10 mouse cellular contexts compared by ENCODE assay signal in the genomic region with DNA sequence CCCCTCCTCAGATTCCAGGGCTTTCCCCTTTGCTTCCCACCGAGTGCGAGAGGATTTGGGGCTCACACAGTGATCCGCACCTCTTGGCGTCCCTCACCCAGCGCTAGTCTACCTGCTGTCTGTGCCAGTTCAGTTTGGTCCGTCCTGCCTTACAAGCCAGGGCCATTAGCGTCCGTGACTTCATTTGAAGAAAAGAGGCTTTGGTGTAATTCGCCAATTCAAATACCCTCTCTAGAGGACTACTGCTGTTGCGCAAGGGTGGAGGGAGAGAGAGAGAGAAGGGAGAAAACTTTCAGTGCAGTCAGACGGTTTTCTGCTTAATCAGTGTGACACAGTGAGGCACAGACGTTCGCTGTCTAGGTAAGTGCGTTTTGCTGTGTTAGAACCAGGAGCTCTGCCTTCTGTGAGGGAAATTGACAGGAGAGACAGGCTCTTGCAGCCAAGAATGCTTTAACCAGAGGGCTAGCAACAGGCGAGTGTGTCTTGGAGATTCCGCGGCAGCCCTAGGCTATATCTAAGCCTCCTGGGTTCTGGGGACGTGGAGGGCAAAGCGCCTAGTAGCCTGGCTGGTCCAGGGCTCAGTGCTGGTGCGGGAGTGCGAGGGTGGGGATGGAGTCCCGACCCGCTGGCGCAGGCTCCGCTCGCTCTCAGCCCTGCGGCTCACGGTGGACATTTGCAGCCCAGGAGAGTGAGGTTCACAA. TPM values are rescaled to one million over a fixed set of nuclear protein-coding genes. Genes with fewer than 3 reads are reported as not detected.
DNase-seq lines count a peak whose midpoint lies in the region; ATAC-seq lines count a peak whose summit lies in the region.
"Had no signal": no experiment of that assay in that cellular context is flagged by ENCODE, and none has a peak within 500 bp of the region (broad histone marks: within the 10 kb centered on the region; RNA-seq: fewer than 3 reads in every experiment).

No protein-coding gene starts in this region.

- WGBS in heart, embryonic 14.5 days = under 1% methylated on average over 28 of the region's 28 CpGs
- WGBS in hindbrain, embryonic 15.5 days = under 1% methylated on average over 28 of the region's 28 CpGs
- WGBS in liver, embryonic 12.5 days (ENCODE audit: insufficient replicate concordance) = 2% methylated on average over 28 of the region's 28 CpGs

- no peak for DNase-seq in heart, adult 18-20 months
- DNase-seq in NIH3T3 (ENCODE audit: low read depth) = peak; percentile 5
- peak; percentile 70 for DNase-seq in embryo, embryonic 11 days
- DNase-seq in right cerebral cortex, adult 2 months (ENCODE audit: low spot score in 2 of 2) = peak; percentile 57 to 61
- DNase-seq in gastrocnemius, postnatal 10 days = no peak

- H3K4me2 ChIP-seq in heart, embryonic 14.5 days (ENCODE audit: low read length) = peak overlapping the region; percentile 93
- peak overlapping the region; percentile 83 for H3K4me2 ChIP-seq in hindbrain, embryonic 15.5 days
- H3K4me2 ChIP-seq in liver, embryonic 12.5 days = peak overlapping the region; percentile 56

- peaks cover 0 to 5% of the 10 kb centered on the region in 2 experiments; a peak in 1 of 4 replicates for H3K4me1 ChIP-seq in heart, embryonic 14.5 days (ENCODE audit: control insufficient read depth in 2 of 2, insufficient read depth in 2 of 2, low read length in 2 of 2)
- peaks cover 10% of the 10 kb centered on the region; the same call in 1 of the 2 replicates for H3K4me1 ChIP-seq in hindbrain, embryonic 15.5 days (replicated peaks)
- H3K4me1 ChIP-seq in liver, embryonic 12.5 days = no peaks in the 10 kb centered on the region

- H3K36me3 ChIP-seq in heart, embryonic 14.5 days (ENCODE audit: control insufficient read depth, insufficient read depth, low read length) = no peaks in the 10 kb centered on the region
- H3K36me3 ChIP-seq in hindbrain, embryonic 15.5 days = no peaks in the 10 kb centered on the region
- H3K36me3 ChIP-seq in liver, embryonic 12.5 days = no peaks in the 10 kb centered on the region

- H3K9ac ChIP-seq in heart, embryonic 14.5 days (ENCODE audit: low read length) = peak overlapping the region; percentile 48
- peak overlapping the region; percentile 61 for H3K9ac ChIP-seq in hindbrain, embryonic 15.5 days
- no peak overlapping the region for H3K9ac ChIP-seq in liver, embryonic 12.5 days

- H3K4me3 ChIP-seq in heart, embryonic 14.5 days (ENCODE audit: control insufficient read depth in 1 of 2, insufficient read depth in 1 of 2, low read depth in 1 of 2, low read length in 2 of 2) = peak overlapping the region; percentile 47 to 51
- peak overlapping the region; percentile 63 for H3K4me3 ChIP-seq in hindbrain, embryonic 15.5 days
- peak overlapping the region; percentile 34 for H3K4me3 ChIP-seq in liver, embryonic 12.5 days

- H3K27ac ChIP-seq in heart, embryonic 14.5 days (replicated peaks in 1 of 2; ENCODE audit: control insufficient read depth in 1 of 2, insufficient read depth in 1 of 2, low read depth in 2 of 2, low read length in 2 of 2) = no peak overlapping the region
- H3K27ac ChIP-seq in hindbrain, embryonic 15.5 days (replicated peaks) = peak overlapping the region; percentile 86
- H3K27ac ChIP-seq in liver, embryonic 12.5 days = no peak overlapping the region

- no peak for ATAC-seq in heart, embryonic 14.5 days (ENCODE audit: insufficient number of reproducible peaks, insufficient read depth, low FRiP score, low read depth)
- ATAC-seq in hindbrain, embryonic 15.5 days (ENCODE audit: low FRiP score, low read depth) = peak; percentile 85
- ATAC-seq in liver, embryonic 12.5 days = 0 out of 2 replicates have a peak, but pooled peaks have one; percentile 37
- ATAC-seq: Patski had no signal

- H3K27me3 ChIP-seq in heart, embryonic 14.5 days (ENCODE audit: control insufficient read depth, insufficient read depth, low read length) = peaks cover 31% of the 10 kb centered on the region
- peaks cover 5% of the 10 kb centered on the region; the same call in 1 of the 2 replicates for H3K27me3 ChIP-seq in hindbrain, embryonic 15.5 days
- H3K27me3 ChIP-seq in liver, embryonic 12.5 days (replicated peaks) = peaks cover 41% of the 10 kb centered on the region

- no peaks in the 10 kb centered on the region for H3K9me3 ChIP-seq in heart, embryonic 14.5 days (ENCODE audit: control insufficient read depth, low read length)
- H3K9me3 ChIP-seq in hindbrain, embryonic 15.5 days = no peaks in the 10 kb centered on the region
- H3K9me3 ChIP-seq in liver, embryonic 12.5 days (replicated peaks) = no peaks in the 10 kb centered on the region

RNA-seq across cellular contexts. Expression of a gene that starts 3.0 kb away (rescaled TPM):
- polyA plus RNA-seq in heart, embryonic 14.5 days (2014; fragmentation: Nextera tagmentation; extraction: Ambion mirVana) = 0.11 TPM in 1 of 2 replicates, not detected in the other
- total RNA-seq in heart, adult 18-20 months (2021) = not detected
- 33.1 and 39.3 TPM in 2 replicates for polyA plus RNA-seq in hindbrain, embryonic 15.5 days (2015; fragmentation: Nextera tagmentation; extraction: Ambion mirVana)
- polyA plus RNA-seq in liver, embryonic 12.5 days (2016; fragmentation: Nextera tagmentation; extraction: Ambion mirVana) = 0.19 TPM in 1 of 2 replicates, not detected in the other
- total RNA-seq in gastrocnemius, postnatal 10 days (2021) = under 1 TPM; 0.19 to 0.34 TPM
- total RNA-seq: neutrophil, adult 5-6 weeks had no signal
- polyA plus RNA-seq: Patski had no signal

Comparison
In these comparisons a context has a peak if more than half of its experiments do, and no peak if none do; other contexts are left out.
1. DNase-seq: peak in NIH3T3 (single experiment), embryo, embryonic 11 days (single experiment) and right cerebral cortex, adult 2 months (2 of 2); none in heart, adult 18-20 months (0 of 2) and gastrocnemius, postnatal 10 days (single experiment).
2. RNA of a gene that starts 3.0 kb away (polyA plus RNA-seq): 33.1 to 39.3 TPM in hindbrain, embryonic 15.5 days; 0.19 TPM in liver, embryonic 12.5 days and 0.11 TPM in heart, embryonic 14.5 days; every median in the first group is over 10 times any median in the second.
3. Peak in every context shown above with its lines, with median percentiles within 50 percentile points of each other: H3K4me2 ChIP-seq and H3K4me3 ChIP-seq.